Mouse (Mus musculus) hindbrain, embryonic 11.5 days (tissue): Measurements from ENCODE around the gene Hnrnpa3. TPM values are rescaled to one million over a fixed set of nuclear protein-coding genes. Genes with fewer than 3 reads are reported as not detected.

Experiments used
- ATAC-seq: fragments of 200-750 bp; cut with Nextera tagmentation; 2 replicates; pipeline ENCODE4 v1.8.0; 2017; ENCODE audit warnings: mild to moderate bottlenecking, moderate TSS enrichment, moderate library complexity; ENCODE audit not compliant: low FRiP score
- DNase-seq: peaks from one replicate; pipeline ENCODE4 v3.0.0-alpha.2; 2015; ENCODE audit warnings: low spot score
- H3K27ac ChIP-seq: fragments of 300-500 bp; sonication (generic); 2 replicates; pipeline ENCODE4 v1.5.1; 2014; ENCODE audit warnings: mild to moderate bottlenecking, low read depth, low read length
- H3K27me3 ChIP-seq: fragments of 300-500 bp; sonication (generic); 2 replicates; pipeline ENCODE4 v1.6.1; 2014; ENCODE audit warnings: mild to moderate bottlenecking, low read length, moderate library complexity, mixed read lengths; ENCODE audit not compliant: control insufficient read depth, insufficient read depth
- H3K36me3 ChIP-seq: fragments of 300-500 bp; sonication (generic); 2 replicates; pipeline ENCODE4 v1.6.1; 2014; ENCODE audit warnings: mild to moderate bottlenecking, low read length, moderate library complexity, mixed read lengths; ENCODE audit not compliant: control insufficient read depth, insufficient read depth
- H3K4me1 ChIP-seq: fragments of 300-500 bp; sonication (generic); replicated peaks from 2 replicates; pipeline ENCODE4 v1.6.1; 2014; ENCODE audit warnings: low read length, mixed read lengths; ENCODE audit not compliant: control insufficient read depth, insufficient read depth
- H3K4me2 ChIP-seq: fragments of 300-500 bp; sonication (generic); replicated peaks from 2 replicates; pipeline ENCODE4 v1.6.1; 2014; ENCODE audit warnings: mild to moderate bottlenecking, low read depth, low read length
- H3K4me3 ChIP-seq: fragments of 300-500 bp; sonication (generic); 2 replicates; pipeline ENCODE4 v1.5.1; 2014; ENCODE audit warnings: low read depth, low read length
- H3K9ac ChIP-seq: fragments of 300-500 bp; sonication (generic); 2 replicates; pipeline ENCODE4 v1.6.1; 2014; ENCODE audit warnings: low read depth, low read length
- H3K9me3 ChIP-seq: fragments of 300-500 bp; sonication (generic); 2 replicates; pipeline ENCODE4 v1.6.1; 2016; ENCODE audit warnings: low read length; ENCODE audit not compliant: control insufficient read depth
- WGBS: fragments of 180-500 bp; shearing (Covaris S2); extraction: QIAGEN DNeasy Blood & Tissue Kit; methylation state at CpG from one replicate; pipeline ENCODE4 v1.1.7; 2014; 5-methylcytosine and 5-hydroxymethylcytosine counted together
- polyA plus RNA-seq: library from polyadenylated mRNA; unstranded; fragments of >200 nt; fragmentation: Nextera tagmentation; extraction: Ambion mirVana; gene quantifications from 2 replicates; pipeline ENCODE4 v1.2.1, GENCODE M21; 2014

Gene Hnrnpa3
- polyA plus RNA-seq, 1 experiment from 2014 or later: 304 TPM

DNA sequence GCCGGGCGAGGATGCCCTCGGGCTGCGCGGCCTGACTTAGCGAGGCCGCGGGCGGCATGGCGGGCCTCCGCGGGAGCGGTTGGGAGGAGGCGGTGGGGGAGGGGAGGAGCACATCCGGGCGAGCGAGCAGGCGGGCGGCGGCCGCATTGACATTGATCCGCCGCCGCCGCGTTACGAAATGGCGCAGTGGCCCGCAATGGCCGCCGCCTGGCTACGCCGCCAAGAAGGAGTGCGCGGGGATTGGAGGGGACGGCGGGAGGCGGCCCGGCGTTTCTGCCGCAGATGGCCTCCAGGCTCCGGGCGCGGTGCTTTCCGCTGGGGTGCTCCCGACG lies 534 bp downstream of the Hnrnpa3 start:
- WGBS: under 1% methylated on average over 32 of the region's 47 CpGs

DNA sequence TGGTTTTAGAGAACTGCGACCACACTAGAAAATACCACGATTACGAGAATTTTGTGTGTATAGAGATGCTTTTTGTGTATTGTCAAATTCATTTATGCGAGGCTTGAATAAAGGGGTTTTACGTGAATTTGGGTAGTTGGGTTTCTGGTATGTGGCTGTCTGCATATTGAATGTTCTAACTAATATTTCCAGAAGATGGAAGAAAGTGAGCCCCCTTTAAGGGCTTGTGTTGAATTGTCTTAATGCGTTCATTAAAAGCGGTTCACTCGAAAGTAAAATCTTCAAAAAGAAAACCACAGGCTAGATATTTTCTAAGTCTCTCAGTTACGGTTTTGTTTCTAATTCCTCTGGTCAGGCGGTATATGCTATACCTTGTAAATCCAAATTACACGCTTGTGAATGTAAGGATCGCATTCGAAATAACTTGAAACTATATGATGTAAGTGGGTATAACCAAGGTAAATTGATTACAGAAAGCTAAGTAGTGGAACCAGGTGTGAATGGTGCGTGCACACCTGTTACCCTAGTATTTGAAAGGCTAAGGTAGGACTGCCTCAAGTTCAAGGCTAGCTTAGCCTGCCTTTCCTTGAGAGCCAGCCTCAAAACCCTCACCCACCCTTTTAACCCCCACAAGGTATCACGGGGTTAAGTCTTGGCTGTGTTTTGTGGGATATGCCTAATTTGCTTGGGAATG lies 1.3 kb downstream of the Hnrnpa3 start:
- peaks cover 15% of the 10 kb centered on the region for H3K36me3 ChIP-seq
- peaks cover 3% of the 10 kb centered on the region; the same call in 1 of the 2 replicates for H3K4me1 ChIP-seq
- peak overlapping the region; percentile 99 for H3K9ac ChIP-seq
- ATAC-seq (no peak), DNase-seq (no peak)
- no peaks in the 10 kb centered on the region for H3K27me3 ChIP-seq
- WGBS: 3% methylated on average over 15 of the region's 15 CpGs
- H3K27ac ChIP-seq: no peak overlapping the region
- H3K4me3 ChIP-seq: peak overlapping the region; percentile 95
- H3K4me2 ChIP-seq: peak overlapping the region; percentile 65
- H3K9me3 ChIP-seq: no peaks in the 10 kb centered on the region

More for the DNA sequence above, 534 bp downstream of the Hnrnpa3 start:
- peak overlapping the region; percentile 98 for H3K27ac ChIP-seq
- peak overlapping the region; percentile 65 for H3K4me2 ChIP-seq
- peaks cover 3% of the 10 kb centered on the region; the same call in 1 of the 2 replicates for H3K4me1 ChIP-seq
- DNase-seq (peak; percentile 93), ATAC-seq (peak; percentile 78)
- peak overlapping the region; percentile 95 for H3K4me3 ChIP-seq
- no peaks in the 10 kb centered on the region for H3K9me3 ChIP-seq
- H3K36me3 ChIP-seq: peaks cover 15% of the 10 kb centered on the region
- H3K9ac ChIP-seq: peak overlapping the region; percentile 99
- H3K27me3 ChIP-seq: no peaks in the 10 kb centered on the region

DNA sequence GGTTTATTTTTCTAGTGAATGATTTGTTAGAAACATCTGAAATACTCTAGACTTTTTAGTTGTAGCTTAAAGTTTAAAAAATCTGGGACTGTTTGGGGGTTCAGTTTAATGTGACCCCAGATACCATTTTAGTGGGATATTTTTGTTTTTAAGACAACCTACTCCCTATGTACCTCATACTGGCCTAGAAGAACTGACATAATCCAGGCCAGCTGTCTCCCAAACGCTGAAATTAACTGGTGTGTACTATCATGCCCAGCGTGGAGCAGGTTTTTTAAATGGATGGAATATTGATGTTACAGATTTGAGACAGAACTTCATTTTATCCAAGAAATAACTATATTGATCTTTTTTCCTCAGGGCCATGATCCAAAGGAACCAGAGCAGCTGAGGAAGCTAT lies 2.0 kb downstream of the Hnrnpa3 start:
- 44% methylated on average over 2 of the region's 2 CpGs for WGBS
- H3K4me2 ChIP-seq: peak overlapping the region; percentile 65
- no peak for DNase-seq
- no peaks in the 10 kb centered on the region for H3K27me3 ChIP-seq
- H3K4me1 ChIP-seq: peaks cover 3% of the 10 kb centered on the region; the same call in 1 of the 2 replicates
- ATAC-seq: no peak
- H3K9me3 ChIP-seq: no peaks in the 10 kb centered on the region
- peak overlapping the region; percentile 95 for H3K4me3 ChIP-seq
- 0 out of 2 replicates have a peak overlapping the region, but pooled peaks have one; percentile 15 for H3K9ac ChIP-seq
- H3K27ac ChIP-seq: no peak overlapping the region
- H3K36me3 ChIP-seq: peaks cover 15% of the 10 kb centered on the region

DNA sequence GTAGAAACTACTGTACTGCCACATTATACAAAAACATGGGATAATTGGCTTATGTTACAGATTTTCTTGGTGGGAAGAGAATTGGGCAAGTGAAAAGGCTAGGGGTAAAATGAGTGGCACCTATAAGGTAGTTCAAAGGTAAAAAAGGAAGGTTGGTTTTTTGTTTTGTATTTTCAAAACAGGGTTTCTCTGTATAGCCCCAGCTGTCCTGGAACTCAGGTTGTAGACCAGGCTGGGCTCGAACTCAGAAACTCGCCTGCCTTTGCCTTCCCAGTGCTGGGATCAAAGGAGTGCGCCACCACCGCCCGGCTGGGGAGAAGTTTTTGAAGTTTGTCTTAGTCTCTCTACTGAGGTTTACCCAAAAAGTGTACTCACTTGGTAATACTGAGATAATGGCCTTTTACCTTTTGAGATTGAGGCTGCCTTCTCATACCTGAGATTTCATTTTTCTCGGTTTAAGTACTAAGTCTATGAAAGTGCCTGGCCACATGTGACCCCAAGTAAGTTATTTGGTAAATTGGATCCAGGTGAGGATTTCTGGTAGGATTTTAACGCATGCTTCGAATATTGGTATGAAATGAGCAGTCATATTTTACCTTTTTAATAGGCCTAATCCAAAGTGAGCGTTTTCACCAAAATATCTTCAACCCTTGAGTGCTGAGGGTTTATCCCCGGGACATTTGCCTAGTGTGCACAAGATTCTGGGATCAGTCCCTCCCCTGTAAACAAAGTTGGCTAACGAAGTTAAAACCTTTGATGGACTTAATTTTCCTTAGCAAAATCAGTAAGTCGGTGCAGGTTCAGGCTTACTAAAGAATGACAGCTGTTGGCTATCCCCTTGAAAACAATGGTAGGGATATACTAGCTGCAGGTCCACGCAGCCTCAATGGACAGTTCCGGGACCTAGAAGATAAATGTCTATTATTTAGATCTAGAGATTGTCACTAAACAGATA lies 10.7 kb downstream of the Hnrnpa3 start:
- DNase-seq (peak; percentile 47), ATAC-seq (no peak)
- no peaks in the 10 kb centered on the region for H3K36me3 ChIP-seq
- no peak overlapping the region for H3K4me3 ChIP-seq
- H3K9me3 ChIP-seq: no peaks in the 10 kb centered on the region
- no peak overlapping the region for H3K27ac ChIP-seq
- WGBS: 43% methylated on average over 14 of the region's 14 CpGs
- no peak overlapping the region for H3K9ac ChIP-seq
- H3K4me1 ChIP-seq: no peaks in the 10 kb centered on the region
- H3K4me2 ChIP-seq: no peak overlapping the region
- H3K27me3 ChIP-seq: no peaks in the 10 kb centered on the region

DNA sequence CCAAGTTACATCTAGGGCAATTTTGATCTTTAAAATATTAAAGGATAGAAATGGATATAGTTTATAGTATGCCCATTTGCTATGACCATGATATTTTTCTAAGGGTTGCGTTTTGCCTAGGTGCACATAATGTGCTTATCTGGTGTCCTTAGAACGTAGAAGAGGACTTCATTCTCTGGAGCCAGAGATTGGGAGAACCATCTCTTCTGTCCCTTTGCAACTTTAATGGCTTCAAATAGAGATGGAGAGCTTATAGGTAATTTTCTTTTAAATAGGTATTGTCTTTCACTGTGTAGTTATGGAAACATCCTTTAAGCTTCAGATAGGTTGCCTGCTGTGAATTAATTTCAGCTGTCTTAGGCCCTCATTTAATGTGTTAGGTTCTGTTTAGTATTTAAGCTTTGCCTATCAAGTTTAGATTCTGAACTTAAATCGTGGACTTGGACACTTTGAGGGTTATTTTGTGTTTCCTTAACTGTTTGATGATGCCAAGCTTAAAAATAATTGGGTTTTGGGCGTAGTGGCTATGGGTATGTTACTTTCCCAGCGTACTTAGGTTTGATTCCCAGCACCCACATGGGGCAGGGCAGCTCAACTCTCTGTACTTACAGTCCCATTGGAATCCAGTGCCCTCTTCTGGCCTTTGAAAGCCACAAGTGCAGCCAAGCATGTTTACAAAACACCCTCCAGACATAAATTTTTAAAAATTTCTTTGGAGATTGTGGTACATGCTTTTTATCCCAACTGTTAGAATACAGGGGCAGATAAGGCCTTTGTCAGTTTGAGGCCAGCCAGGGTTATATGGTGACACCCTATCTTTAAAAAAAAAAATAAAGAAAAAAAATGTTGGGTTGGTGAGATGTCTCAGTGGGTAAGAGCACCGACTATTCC lies 11.6 kb downstream of the Hnrnpa3 start:
- no peaks in the 10 kb centered on the region for H3K36me3 ChIP-seq
- 82% methylated on average over 6 of the region's 6 CpGs for WGBS
- ATAC-seq: peak; percentile 33; the same call in 1 of the 2 replicates

DNA sequence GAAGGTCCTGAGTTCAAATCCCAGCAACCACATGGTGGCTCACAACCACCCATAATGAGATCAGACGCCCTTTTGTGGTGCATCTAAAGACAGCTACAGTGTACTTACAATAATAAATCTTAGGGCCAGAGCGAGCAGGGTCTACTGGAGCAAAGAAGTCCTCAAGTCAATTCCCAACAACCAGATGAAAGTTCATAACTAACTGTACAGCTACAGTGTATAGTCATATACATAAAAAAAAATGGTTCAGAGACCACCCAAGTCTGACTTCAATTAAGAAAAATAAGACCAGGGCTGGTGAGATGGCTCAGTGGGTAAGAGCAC lies 12.2 kb downstream of the Hnrnpa3 start:
- 89% methylated on average over 2 of the region's 2 CpGs for WGBS
- H3K9ac ChIP-seq: no peak overlapping the region
- no peak overlapping the region for H3K4me2 ChIP-seq
- H3K27ac ChIP-seq: no peak overlapping the region
- H3K36me3 ChIP-seq: no peaks in the 10 kb centered on the region
- DNase-seq (no peak), ATAC-seq (no peak)
- H3K27me3 ChIP-seq: no peaks in the 10 kb centered on the region
- no peaks in the 10 kb centered on the region for H3K4me1 ChIP-seq
- H3K4me3 ChIP-seq: no peak overlapping the region
- no peaks in the 10 kb centered on the region for H3K9me3 ChIP-seq

More for the DNA sequence above, 11.6 kb downstream of the Hnrnpa3 start:
- Histone ChIP-seq H3K27ac (no peak overlapping the region), H3K9ac (no peak overlapping the region), H3K4me3 (no peak overlapping the region), H3K27me3 (no peaks in the 10 kb centered on the region), H3K4me1 (no peaks in the 10 kb centered on the region), H3K4me2 (no peak overlapping the region), H3K9me3 (no peaks in the 10 kb centered on the region)
- DNase-seq: no peak

DNA sequence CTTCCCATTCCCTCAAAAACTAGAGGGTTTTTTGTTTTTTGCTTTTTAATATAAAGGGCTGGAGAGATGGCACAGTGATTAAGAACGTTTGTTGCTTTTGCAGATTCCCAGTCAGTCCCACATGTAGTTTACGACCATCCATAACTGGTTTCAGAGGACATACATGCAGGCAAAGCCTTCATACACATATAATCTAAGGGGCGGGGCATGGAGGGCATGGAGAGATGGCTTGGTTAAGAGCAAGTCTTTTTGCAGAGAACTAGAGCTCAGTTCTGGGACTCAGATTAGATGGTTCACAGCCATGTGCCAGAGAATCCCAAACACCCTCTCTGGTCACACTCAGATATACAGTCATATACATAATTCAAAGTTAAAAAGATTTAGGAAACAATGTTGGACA lies 13.5 kb downstream of the Hnrnpa3 start:
- Histone ChIP-seq H3K36me3 (0 out of 2 replicates have a peak, but pooled peaks cover 2% of the 10 kb centered on the region), H3K27me3 (no peaks in the 10 kb centered on the region), H3K9me3 (no peaks in the 10 kb centered on the region), H3K9ac (no peak overlapping the region), H3K4me3 (no peak overlapping the region), H3K4me1 (no peaks in the 10 kb centered on the region; the same call in 1 of the 2 replicates), H3K4me2 (no peak overlapping the region), H3K27ac (no peak overlapping the region)
- ATAC-seq: no peak
- no peak for DNase-seq
- 76% methylated on average over 3 of the region's 3 CpGs for WGBS

DNA sequence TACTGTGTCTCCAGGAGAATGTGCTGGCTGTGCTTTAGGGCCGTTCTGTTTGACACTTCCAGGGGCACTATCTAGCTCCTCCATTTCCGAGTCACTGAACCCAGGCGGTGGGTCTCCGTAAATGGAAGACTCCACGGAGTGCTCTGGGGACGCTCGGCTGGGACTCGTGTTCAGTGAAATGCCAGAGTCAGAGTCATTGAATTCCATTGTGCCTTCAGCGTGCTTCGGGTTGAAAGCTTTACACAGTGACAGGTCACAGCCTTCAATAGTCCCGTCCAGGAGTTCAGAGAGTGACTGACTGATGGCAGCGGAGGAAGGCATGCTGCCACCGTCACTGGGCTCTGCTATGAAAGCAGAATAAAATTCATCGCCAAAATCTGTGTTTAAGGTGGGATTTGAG lies 17.5 kb downstream of the Hnrnpa3 start:
- Histone ChIP-seq H3K27ac (no peak overlapping the region; the same call in 1 of the 2 replicates), H3K4me1 (no peaks in the 10 kb centered on the region; the same call in 1 of the 2 replicates), H3K9ac (no peak overlapping the region), H3K9me3 (no peaks in the 10 kb centered on the region), H3K4me2 (no peak overlapping the region), H3K4me3 (no peak overlapping the region), H3K27me3 (no peaks in the 10 kb centered on the region), H3K36me3 (0 out of 2 replicates have a peak, but pooled peaks cover 2% of the 10 kb centered on the region)
- ATAC-seq (no peak), DNase-seq (no peak)
- WGBS: 73% methylated on average over 14 of the region's 14 CpGs
